Mouse (Mus musculus) lung, postnatal 0 days (tissue): ENCODE measurements around the gene Rabl3. TPM values are rescaled to one million over a fixed set of nuclear protein-coding genes. Genes with fewer than 3 reads are reported as not detected.

Experiments
- ATAC-seq: fragments of 200-750 bp; cut with Nextera tagmentation; 2 replicates; pipeline ENCODE4 v1.8.0; 2017; ENCODE audit warnings: moderate library complexity
- DNase-seq: peaks from one replicate; pipeline ENCODE4 v3.0.0-alpha.2; 2016; ENCODE audit warnings: low spot score
- H3K27ac ChIP-seq: fragments of 300-500 bp; sonication (generic); 2 replicates; pipeline ENCODE4 v1.5.1; 2014; ENCODE audit warnings: antibody characterized with exemption, mild to moderate bottlenecking, low read length, mixed read lengths
- H3K27me3 ChIP-seq: fragments of 300-500 bp; sonication (generic); replicated peaks from 2 replicates; pipeline ENCODE4 v1.6.1; 2014; ENCODE audit warnings: low read length, mixed read lengths; ENCODE audit not compliant: insufficient read depth
- H3K36me3 ChIP-seq: fragments of 300-500 bp; sonication (generic); 2 replicates; pipeline ENCODE4 v1.6.1; 2014; ENCODE audit warnings: low read length, mixed read lengths; ENCODE audit not compliant: insufficient read depth
- H3K4me1 ChIP-seq: fragments of 300-500 bp; sonication (generic); 2 replicates; pipeline ENCODE4 v1.6.1; 2014; ENCODE audit warnings: antibody characterized with exemption, low read depth, low read length, mixed read lengths; ENCODE audit not compliant: insufficient read depth
- H3K4me2 ChIP-seq: fragments of 300-500 bp; sonication (generic); replicated peaks from 2 replicates; pipeline ENCODE4 v1.6.1; 2014; ENCODE audit warnings: low read depth, mild to moderate bottlenecking, low read length, moderate library complexity, mixed read lengths
- H3K4me3 ChIP-seq: fragments of 300-500 bp; sonication (generic); 2 replicates; pipeline ENCODE4 v1.5.1; 2014; ENCODE audit warnings: low read depth, low read length
- H3K9ac ChIP-seq: fragments of 300-500 bp; sonication (generic); replicated peaks from 2 replicates; pipeline ENCODE4 v1.6.1; 2014; ENCODE audit warnings: low read depth, mild to moderate bottlenecking
- H3K9me3 ChIP-seq: fragments of 300-500 bp; sonication (generic); 2 replicates; pipeline ENCODE4 v1.6.1; 2016; ENCODE audit warnings: low read length, mixed read lengths
- CTCF ChIP-seq: IDR thresholded peaks from 2 replicates; pipeline ENCODE4 v1.5.1; 2016; ENCODE audit warnings: antibody characterized with exemption, mild to moderate bottlenecking
- EP300 ChIP-seq: IDR thresholded peaks from 2 replicates; pipeline ENCODE4 v1.6.1; 2016; ENCODE audit warnings: antibody characterized with exemption, mild to moderate bottlenecking, control low read depth
- WGBS: fragments of 180-500 bp; shearing (Covaris S2); extraction: QIAGEN DNeasy Blood & Tissue Kit; methylation state at CpG from one replicate; pipeline ENCODE4 v1.1.7; 2014; 5-methylcytosine and 5-hydroxymethylcytosine counted together
- polyA plus RNA-seq: library from polyadenylated mRNA; unstranded; fragments of >200 nt; fragmentation: Nextera tagmentation; extraction: Ambion mirVana; gene quantifications from 2 replicates; pipeline ENCODE4 v1.2.1, GENCODE M21; 2015

Rabl3 gene
- polyA plus RNA-seq, 1 experiment from 2014 or later = 11.3 TPM

GRCm38 (mm10) chr16:37573061-37573460 is 33.4 kb downstream of the Rabl3 start:
- TF ChIP-seq EP300 = no peak
- ATAC-seq = no peak
- Histone ChIP-seq H3K27ac (no peak overlapping the region), H3K4me3 (no peak overlapping the region), H3K36me3 (no peaks in the 10 kb centered on the region; the same call in 1 of the 2 replicates), H3K4me1 (no peaks in the 10 kb centered on the region), H3K4me2 (no peak overlapping the region), H3K27me3 (no peaks in the 10 kb centered on the region), H3K9me3 (no peaks in the 10 kb centered on the region), H3K9ac (no peak overlapping the region)
- 96% methylated on average over 5 of the region's 5 CpGs for WGBS
- DNase-seq = no peak

- WGBS = 62% methylated on average over 3 of the region's 3 CpGs
- no peaks in the 10 kb centered on the region for H3K9me3 ChIP-seq
These were observed 35.6 kb downstream of the Rabl3 start for GRCm38 (mm10) chr16:37575325-37575724.

GRCm38 (mm10) chr16:37579591-37579990 is 39.9 kb downstream of the Rabl3 start:
- DNase-seq (no peak), ATAC-seq (no peak)
- Histone ChIP-seq H3K4me1 (no peaks in the 10 kb centered on the region), H3K27ac (no peak overlapping the region), H3K9ac (no peak overlapping the region), H3K27me3 (no peaks in the 10 kb centered on the region), H3K9me3 (no peaks in the 10 kb centered on the region), H3K4me2 (no peak overlapping the region), H3K36me3 (no peaks in the 10 kb centered on the region), H3K4me3 (no peak overlapping the region)
- 80% methylated on average over 1 of the region's 1 CpGs for WGBS
- TF ChIP-seq CTCF (no peak), EP300 (no peak)

More at GRCm38 (mm10) chr16:37575325-37575724, 35.6 kb downstream of the Rabl3 start:
- H3K4me3 ChIP-seq = no peak overlapping the region
- H3K4me2 ChIP-seq = no peak overlapping the region
- DNase-seq = no peak
- no peaks in the 10 kb centered on the region; the same call in 1 of the 2 replicates for H3K36me3 ChIP-seq
- no peak overlapping the region for H3K9ac ChIP-seq
- no peak for ATAC-seq
- H3K27ac ChIP-seq = no peak overlapping the region
- no peaks in the 10 kb centered on the region for H3K27me3 ChIP-seq
- no peaks in the 10 kb centered on the region for H3K4me1 ChIP-seq
- no peak for TF ChIP-seq EP300
- TF ChIP-seq CTCF = no peak

DNA sequence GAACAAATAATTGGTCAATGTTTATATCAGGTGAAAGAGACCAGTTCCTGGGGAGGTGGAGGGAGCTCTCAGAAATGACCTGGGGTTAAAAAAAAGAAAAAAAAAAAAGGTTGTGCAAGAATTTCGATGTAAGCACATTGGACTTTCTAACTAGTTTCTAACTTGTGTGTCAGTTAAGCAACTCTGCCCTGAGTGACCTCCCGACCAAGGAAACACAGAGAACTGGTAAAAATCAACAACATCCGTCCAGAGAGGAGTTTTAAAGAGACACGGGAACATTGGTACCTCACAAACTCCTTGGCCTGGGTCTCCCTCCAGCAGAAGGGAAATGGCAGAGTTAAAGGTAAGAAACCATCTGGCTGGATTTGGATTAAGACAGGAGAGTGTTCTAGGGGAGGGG is 40.3 kb downstream of the Rabl3 start, which contains the start of gene Hgd:
TSS of gene Hgd (plus strand) at position 160 of the 400 bp plus-strand sequence.
- ATAC-seq = no peak
- TF ChIP-seq EP300 (no peak), CTCF (no peak)

GRCm38 (mm10) chr16:37580651-37581050 is 41.0 kb downstream of the Rabl3 start:
- Histone ChIP-seq H3K27me3 (no peaks in the 10 kb centered on the region), H3K9ac (no peak overlapping the region), H3K36me3 (no peaks in the 10 kb centered on the region), H3K9me3 (no peaks in the 10 kb centered on the region), H3K4me2 (no peak overlapping the region), H3K4me3 (no peak overlapping the region), H3K4me1 (no peaks in the 10 kb centered on the region), H3K27ac (no peak overlapping the region)
- no peak for ATAC-seq
- no peak for TF ChIP-seq EP300
- no peak for TF ChIP-seq CTCF
- 80% methylated on average over 4 of the region's 4 CpGs for WGBS
- no peak for DNase-seq

More for the DNA sequence above, 40.3 kb downstream of the Rabl3 start, which contains the start of gene Hgd:
- 50% methylated on average over 4 of the region's 4 CpGs for WGBS
- no peaks in the 10 kb centered on the region for H3K9me3 ChIP-seq
- no peak within 1 kb of the TSS for H3K4me2 ChIP-seq
- H3K27me3 ChIP-seq = no peaks in the 10 kb centered on the region
- no peaks in the 10 kb centered on the region for H3K36me3 ChIP-seq
- H3K4me1 ChIP-seq = no peaks in the 10 kb centered on the region
- H3K4me3 ChIP-seq = no peak within 1 kb of the TSS
- no peak for DNase-seq
- H3K27ac ChIP-seq = no peak within 1 kb of the TSS
- no peak within 1 kb of the TSS for H3K9ac ChIP-seq

- Histone ChIP-seq H3K27ac (no peak overlapping the region), H3K27me3 (no peaks in the 10 kb centered on the region), H3K9ac (no peak overlapping the region), H3K4me2 (no peak overlapping the region), H3K36me3 (no peaks in the 10 kb centered on the region), H3K4me3 (no peak overlapping the region), H3K4me1 (no peaks in the 10 kb centered on the region), H3K9me3 (no peaks in the 10 kb centered on the region)
- ATAC-seq (no peak), DNase-seq (no peak)
- TF ChIP-seq CTCF (no peak), EP300 (no peak)
- 63% methylated on average over 3 of the region's 3 CpGs for WGBS
These were observed 42.2 kb downstream of the Rabl3 start for GRCm38 (mm10) chr16:37581901-37582300.

DNA sequence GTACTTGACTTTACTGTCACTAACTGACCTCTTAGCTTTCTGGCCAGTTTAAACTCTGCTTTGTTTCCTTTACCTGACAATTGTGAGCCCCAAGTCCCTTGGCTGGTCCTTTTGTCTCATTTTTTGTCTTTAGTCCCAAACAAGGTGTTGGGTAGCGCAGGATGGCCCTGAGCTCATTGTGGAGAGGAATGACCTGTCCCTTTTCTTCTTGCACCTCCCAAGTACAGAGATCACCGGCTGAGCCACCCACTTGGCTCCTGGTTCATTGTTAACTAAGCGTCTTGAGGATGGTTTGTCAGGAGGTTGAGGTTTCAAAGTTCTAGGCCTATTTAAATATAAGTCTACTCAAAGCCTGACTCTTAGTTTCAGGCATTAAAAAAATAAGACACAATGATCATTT is 43.6 kb downstream of the Rabl3 start:
- TF ChIP-seq CTCF = no peak
- 90% methylated on average over 3 of the region's 3 CpGs for WGBS
- H3K4me1 ChIP-seq = no peaks in the 10 kb centered on the region
- no peak overlapping the region for H3K9ac ChIP-seq
- no peak overlapping the region for H3K4me3 ChIP-seq
- H3K4me2 ChIP-seq = no peak overlapping the region
- H3K9me3 ChIP-seq = no peaks in the 10 kb centered on the region
- DNase-seq = no peak
- ATAC-seq = no peak
- H3K36me3 ChIP-seq = no peaks in the 10 kb centered on the region
- H3K27me3 ChIP-seq = no peaks in the 10 kb centered on the region
- H3K27ac ChIP-seq = no peak overlapping the region
